Mouse (Mus musculus): Measurements from ENCODE around the gene Wdr26.

Wdr26 gene

GRCm38 (mm10) chr1:181211920-181212633 lies at the start of gene Wdr26:
Gene Wdr26, minus strand, starts transcription at chr1:181212001.
- peak; percentile 83 for DNase-seq (ENCODE audit: extremely low read depth, insufficient read length, low spot score)

DNA sequence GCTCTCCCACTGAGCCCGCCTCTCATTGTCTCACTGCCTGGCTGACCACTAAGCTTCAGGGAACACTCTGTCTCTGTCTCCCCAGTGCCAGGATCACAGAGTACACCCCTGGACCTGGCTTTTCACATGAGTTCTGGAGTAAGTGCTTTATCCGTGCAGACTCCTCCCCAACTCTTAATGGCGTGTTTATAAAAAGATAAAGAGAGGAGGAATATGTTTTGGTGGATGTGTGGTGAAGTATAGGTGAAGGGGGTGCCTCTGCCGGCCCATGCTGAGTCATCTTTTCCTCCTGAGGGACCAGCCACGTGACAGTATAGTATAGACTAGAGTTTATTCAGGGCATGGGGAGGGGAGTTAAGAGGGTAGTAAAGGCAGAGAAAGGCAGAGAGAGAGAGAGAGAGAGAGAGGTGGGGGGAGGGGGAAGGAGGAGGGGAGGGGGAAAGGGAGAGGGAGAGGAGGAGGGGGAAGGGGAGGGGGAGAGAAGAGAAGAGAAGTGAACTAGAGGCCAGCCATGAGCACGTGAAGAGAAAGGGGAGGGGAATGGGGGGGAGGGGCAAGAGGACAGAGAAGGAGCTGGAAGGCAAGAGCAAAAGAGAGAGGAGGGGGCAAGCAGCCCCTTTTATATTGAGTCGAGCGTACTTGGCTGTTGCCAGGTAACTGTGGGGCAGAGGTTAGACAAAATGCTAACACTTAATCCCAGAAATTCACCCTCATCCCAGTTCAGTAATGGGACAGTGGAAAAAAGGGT lies 49.3 kb upstream of the Wdr26 start:
- no peak for DNase-seq (ENCODE audit: extremely low read depth, insufficient read length, low spot score)

GRCm38 (mm10) chr1:181260422-181260821 lies 48.6 kb upstream of the Wdr26 start:
- DNase-seq (ENCODE audit: extremely low read depth, insufficient read length, low spot score), result no peak

DNA sequence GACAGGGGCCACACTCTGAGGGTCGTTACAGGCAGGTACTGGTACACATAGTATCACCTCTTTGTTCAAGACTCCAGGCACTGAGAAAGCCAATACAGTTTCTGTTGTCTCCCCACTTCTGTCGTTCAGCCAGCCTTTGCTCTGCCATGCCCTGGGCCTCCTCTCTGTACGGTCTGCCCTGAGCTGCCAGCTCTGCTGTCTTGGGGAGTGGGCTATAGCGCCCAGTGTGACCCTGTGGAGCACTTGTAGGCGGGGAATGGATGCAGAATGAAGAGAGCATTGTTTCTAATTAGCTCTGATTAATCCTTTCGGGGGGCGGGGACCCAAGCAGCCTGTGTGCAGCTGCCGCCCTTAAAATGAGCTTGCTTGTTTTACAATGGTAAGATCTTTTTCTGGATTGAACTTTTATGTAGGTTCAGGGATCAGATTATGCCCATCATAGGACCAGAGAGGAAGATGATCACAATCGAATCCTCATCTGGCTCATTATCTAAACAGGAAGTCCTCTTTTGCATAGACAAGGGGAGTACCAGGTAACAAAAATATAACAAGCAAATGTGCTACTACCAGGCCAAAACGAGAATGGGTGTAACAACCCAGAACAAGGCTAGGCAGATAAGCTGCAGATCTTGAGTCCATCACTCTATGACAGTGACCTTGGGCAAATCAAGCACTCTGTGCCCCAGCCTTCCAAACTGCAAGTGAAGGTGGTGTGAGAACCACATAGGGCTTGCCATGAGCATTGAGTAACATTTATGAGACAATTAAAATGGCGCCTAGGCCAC lies 48.0 kb upstream of the Wdr26 start:
- no peak for DNase-seq (ENCODE audit: extremely low read depth, insufficient read length, low spot score)

GRCm38 (mm10) chr1:181259056-181259455 lies 47.3 kb upstream of the Wdr26 start:
- no peak for DNase-seq (ENCODE audit: extremely low read depth, insufficient read length, low spot score)

GRCm38 (mm10) chr1:181258616-181259015 lies 46.8 kb upstream of the Wdr26 start:
- no peak for DNase-seq (ENCODE audit: extremely low read depth, insufficient read length, low spot score)

GRCm38 (mm10) chr1:181257585-181258555 lies 46.1 kb upstream of the Wdr26 start:
- no peak for DNase-seq (ENCODE audit: extremely low read depth, insufficient read length, low spot score)

- peak; percentile 92 for DNase-seq (ENCODE audit: extremely low read depth, insufficient read length, low spot score)
Observed at GRCm38 (mm10) chr1:181256689-181257584, 45.1 kb upstream of the Wdr26 start.

- DNase-seq (ENCODE audit: extremely low read depth, insufficient read length, low spot score), result no peak
Observed at GRCm38 (mm10) chr1:181255891-181256688, 44.3 kb upstream of the Wdr26 start.

DNA sequence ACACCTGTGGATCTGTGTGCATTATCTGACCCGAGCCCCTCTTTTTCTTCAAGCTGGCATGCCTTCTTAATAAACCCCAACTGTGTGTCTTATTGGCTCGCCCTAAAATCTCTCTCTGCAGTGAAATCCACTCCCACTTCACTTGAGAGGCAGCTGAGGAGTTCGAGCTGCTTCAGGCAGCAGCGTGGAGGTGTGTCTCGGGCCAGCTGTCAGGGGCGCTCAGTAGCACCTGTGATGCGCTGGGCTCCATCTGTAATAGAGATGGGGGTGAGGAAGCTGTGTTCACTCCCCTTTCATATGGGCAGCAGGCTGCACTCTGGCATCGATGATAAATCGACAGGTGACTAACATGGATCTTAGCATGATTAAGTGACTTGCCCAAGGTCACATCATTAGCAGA lies 43.6 kb upstream of the Wdr26 start:
- no peak for DNase-seq (ENCODE audit: extremely low read depth, insufficient read length, low spot score)

DNA sequence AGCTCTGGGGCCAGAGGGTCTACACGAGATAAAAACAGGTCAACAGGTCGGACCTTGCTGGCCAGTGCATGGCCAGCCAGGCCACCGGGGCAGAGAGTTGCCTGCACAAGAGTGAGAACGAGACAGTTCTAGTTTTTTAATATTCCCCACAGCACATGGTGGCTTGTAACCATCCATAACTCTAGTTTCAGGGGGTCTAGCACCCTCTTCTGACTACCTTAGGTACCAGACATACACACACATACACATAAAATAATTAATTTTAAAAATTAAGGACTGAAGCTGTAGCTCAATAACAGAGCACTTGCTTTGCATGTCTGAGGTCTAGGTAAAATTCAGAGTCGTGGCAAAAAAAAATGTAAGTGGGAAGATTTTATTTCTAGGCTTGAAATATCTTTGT lies 39.8 kb upstream of the Wdr26 start:
- no peak for DNase-seq (ENCODE audit: extremely low read depth, insufficient read length, low spot score)

DNA sequence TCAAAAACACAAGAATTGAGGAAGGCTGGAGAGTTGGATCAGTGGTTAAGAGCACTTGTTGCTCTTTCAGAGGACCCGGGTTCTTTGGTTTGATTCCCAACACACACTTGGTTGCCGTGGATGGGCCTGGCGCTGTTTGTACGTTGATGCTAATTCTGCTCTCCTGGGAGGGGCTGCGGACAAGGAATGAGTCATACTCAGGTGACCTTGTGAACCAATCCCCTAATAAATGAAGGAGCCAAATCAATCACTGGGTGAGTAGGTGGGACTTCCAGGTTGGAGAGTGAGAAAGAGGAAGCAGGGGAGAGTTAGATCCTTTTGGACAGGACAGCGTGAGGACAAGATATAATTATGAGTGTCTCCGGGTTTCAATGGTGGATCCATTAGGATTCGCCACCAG lies 39.2 kb upstream of the Wdr26 start:
- no peak for DNase-seq (ENCODE audit: extremely low read depth, insufficient read length, low spot score)

- DNase-seq (ENCODE audit: extremely low read depth, insufficient read length, low spot score), result no peak
Observed at GRCm38 (mm10) chr1:181249537-181249936, 37.7 kb upstream of the Wdr26 start.

DNA sequence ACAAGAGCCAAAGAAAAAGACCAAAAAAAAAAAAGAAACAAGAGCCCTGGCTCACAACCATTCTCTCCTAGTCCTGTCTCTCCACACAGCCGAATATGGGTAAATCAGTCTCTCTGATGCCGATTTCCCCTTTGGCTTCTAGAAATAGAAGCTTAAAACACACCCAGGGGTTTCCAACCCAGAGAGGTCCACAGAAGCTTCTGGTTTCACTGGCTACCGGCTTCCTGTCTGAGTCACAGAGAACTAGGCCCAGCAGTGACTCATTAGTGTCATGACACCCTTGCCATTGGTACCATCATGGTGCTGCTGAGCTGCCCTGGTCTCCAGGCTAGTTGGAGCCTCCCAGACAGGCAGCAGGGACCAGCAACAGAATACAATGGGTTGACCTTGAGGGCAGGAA lies 35.4 kb upstream of the Wdr26 start:
- DNase-seq (ENCODE audit: extremely low read depth, insufficient read length, low spot score), result peak; percentile 67

GRCm38 (mm10) chr1:181246487-181247138 lies 34.8 kb upstream of the Wdr26 start:
- DNase-seq (ENCODE audit: extremely low read depth, insufficient read length, low spot score), result peak; percentile 63

DNA sequence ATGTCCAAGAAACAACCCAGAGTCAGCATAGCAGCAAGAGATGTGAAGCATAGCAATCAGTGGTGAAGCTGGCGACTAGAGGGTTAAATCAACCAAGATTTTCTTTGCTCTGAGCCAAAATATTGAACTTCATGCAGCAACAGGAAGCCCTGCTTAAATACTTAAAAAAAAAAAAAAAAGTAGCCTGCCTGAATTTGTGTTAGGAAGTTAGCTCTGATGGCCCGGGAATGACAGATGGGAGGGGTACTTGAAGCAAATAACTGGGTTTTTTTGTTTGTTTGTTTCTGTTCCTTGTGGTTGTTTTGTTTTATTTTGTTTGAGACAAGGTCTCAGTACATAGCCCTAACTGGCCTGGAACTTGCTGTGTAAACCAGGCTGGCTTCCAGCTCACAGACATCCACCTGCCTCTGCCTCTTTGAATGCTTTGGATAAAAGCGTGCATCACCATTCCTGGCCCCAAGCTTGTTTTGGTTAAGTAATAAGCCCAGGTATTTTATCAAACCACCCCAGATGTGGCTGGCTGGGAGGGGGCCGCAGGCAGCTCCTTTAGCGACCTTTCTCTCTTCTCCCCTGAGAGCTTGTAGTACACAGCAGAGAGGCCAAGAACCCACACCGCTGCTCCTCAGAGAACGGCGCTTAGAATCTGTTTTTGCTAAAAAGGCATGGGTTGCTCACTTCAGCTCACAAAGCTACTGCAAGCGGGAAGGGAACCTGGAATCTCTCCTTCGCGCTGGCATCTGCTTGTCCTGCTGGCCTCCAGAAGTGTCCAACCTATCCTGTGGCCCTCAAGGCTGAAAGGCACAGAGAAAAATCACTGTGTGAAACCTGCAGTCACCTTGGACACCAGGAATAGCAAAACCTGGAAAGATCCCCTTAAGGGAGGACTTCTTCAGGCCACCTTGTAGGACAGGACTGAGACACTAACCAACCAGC lies 34.0 kb upstream of the Wdr26 start:
- DNase-seq (ENCODE audit: extremely low read depth, insufficient read length, low spot score), result no peak

DNA sequence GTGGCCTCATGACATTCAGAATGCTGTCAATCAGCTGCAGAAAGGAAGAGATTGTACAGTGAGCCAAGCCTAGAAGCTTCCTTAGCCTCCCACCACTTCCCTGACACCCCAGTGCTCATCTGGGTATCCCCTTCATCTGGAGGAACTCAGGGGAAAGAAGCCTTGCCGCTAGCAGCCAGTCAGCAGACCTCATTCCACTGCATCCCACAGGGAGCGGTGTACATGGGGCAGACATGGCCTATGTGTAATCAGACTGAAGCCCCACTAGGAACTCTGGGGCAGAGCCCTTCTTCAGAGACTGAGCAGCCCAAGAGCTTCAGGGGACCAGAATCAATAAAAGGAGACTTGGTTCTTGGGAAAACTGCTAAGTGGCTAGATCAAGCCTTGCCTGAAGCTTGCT lies 33.3 kb upstream of the Wdr26 start:
- no peak for DNase-seq (ENCODE audit: extremely low read depth, insufficient read length, low spot score)

Data from 3134 (cell line).